In the genomic region with DNA sequence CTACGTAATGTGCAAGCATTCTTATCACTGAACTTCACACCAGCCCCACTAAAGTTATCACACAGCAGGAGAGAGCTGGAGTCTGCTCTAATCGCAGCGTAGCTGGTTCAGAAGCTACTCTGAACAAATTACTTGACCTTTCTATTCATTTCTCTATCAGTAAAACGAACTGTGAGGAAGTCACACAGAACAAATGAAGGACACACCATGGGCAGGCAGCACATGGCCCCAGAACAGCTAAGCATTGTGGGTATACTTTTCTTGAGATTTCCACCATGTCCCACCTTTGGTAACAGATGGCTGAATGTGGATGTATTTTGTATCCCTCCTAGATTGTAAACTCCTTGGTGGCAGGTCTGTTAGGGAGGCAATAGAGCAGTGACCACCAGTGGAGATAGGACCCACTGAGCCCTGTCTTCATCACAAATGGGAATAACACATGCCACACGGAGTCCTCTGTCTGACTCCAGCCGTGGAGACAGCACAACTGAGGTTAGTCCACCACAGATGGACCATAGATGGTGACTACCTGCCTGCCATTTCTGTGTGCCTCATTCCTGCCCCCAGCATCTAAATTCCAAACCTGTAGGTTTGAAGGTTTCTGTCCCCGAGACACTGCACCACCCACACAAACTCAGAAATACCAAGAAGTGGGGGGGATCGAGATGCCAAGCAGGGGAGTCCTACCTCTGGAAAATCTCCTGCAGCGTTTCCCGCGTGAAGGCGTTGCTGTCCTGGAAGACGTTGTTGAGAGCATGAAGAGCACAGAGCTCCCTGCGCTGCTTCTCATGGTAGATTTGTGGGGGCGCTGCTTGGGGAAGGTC, we compare ENCODE assay signal across 7 mouse cellular contexts. TPM values are rescaled to one million over a fixed set of nuclear protein-coding genes. Genes with fewer than 3 reads are reported as not detected.
DNase-seq lines count a peak whose midpoint lies in the region; ATAC-seq and TF ChIP-seq lines count a peak whose summit lies in the region.

No protein-coding gene starts in this region.

- peak overlapping the region; percentile 3 for H3K4me3 ChIP-seq in lung, adult 2 months (replicated peaks; ENCODE audit: extremely low read depth, low read depth, low read length)
- H3K4me3 ChIP-seq in embryonic facial prominence, embryonic 13.5 days = peak overlapping the region; percentile 91
- peak overlapping the region; percentile 83 for H3K4me3 ChIP-seq in intestine, embryonic 16.5 days (ENCODE audit: low read length)
- peak overlapping the region; percentile 93 for H3K4me3 ChIP-seq in neural tube, embryonic 13.5 days

- 11% methylated on average over 15 of the region's 15 CpGs for WGBS in lung, adult 2 months
- 16% methylated on average over 15 of the region's 15 CpGs for WGBS in embryonic facial prominence, embryonic 13.5 days
- WGBS in intestine, embryonic 16.5 days = 9% methylated on average over 15 of the region's 15 CpGs
- 18% methylated on average over 15 of the region's 15 CpGs for WGBS in neural tube, embryonic 13.5 days

- TF ChIP-seq CTCF in lung, adult 2 months (IDR thresholded peaks at IDR 0.05; ENCODE audit: insufficient read depth, low read length) = no peak

- ATAC-seq in embryonic facial prominence, embryonic 13.5 days (ENCODE audit: insufficient number of reproducible peaks, insufficient read depth, low FRiP score, low TSS enrichment, low read depth) = no peak
- ATAC-seq in intestine, embryonic 16.5 days = no peak
- ATAC-seq in neural tube, embryonic 13.5 days (ENCODE audit: low read depth) = no peak

- H3K9ac ChIP-seq in embryonic facial prominence, embryonic 13.5 days = peak overlapping the region; percentile 94
- H3K9ac ChIP-seq in intestine, embryonic 16.5 days (ENCODE audit: low read depth, low read length) = peak overlapping the region; percentile 65
- peak overlapping the region; percentile 95 for H3K9ac ChIP-seq in neural tube, embryonic 13.5 days

- no peaks in the 10 kb centered on the region for H3K36me3 ChIP-seq in embryonic facial prominence, embryonic 13.5 days
- no peaks in the 10 kb centered on the region for H3K36me3 ChIP-seq in intestine, embryonic 16.5 days (ENCODE audit: control insufficient read depth, insufficient read depth, low read length)
- H3K36me3 ChIP-seq in neural tube, embryonic 13.5 days = 0 out of 2 replicates have a peak, but pooled peaks cover 3% of the 10 kb centered on the region

- peaks cover 29% of the 10 kb centered on the region for H3K4me1 ChIP-seq in lung, adult 2 months (ENCODE audit: control insufficient read depth, insufficient read depth, low read length)
- peaks cover 57% of the 10 kb centered on the region for H3K4me1 ChIP-seq in embryonic facial prominence, embryonic 13.5 days
- peaks cover 48% of the 10 kb centered on the region for H3K4me1 ChIP-seq in intestine, embryonic 16.5 days (ENCODE audit: control insufficient read depth, insufficient read depth, low read length)
- H3K4me1 ChIP-seq in neural tube, embryonic 13.5 days (replicated peaks) = peaks cover 64% of the 10 kb centered on the region

- no peak for TF ChIP-seq POLR2A in lung, adult 2 months (IDR thresholded peaks at IDR 0.05; ENCODE audit: borderline replicate concordance, extremely low read depth, low read depth, low read length)

- H3K27ac ChIP-seq in embryonic facial prominence, embryonic 13.5 days = peak overlapping the region; percentile 16; the same call in 1 of the 2 replicates
- H3K27ac ChIP-seq in intestine, embryonic 16.5 days (ENCODE audit: low read length) = peak overlapping the region; percentile 43
- H3K27ac ChIP-seq in neural tube, embryonic 13.5 days (replicated peaks) = no peak overlapping the region

- peak overlapping the region; percentile 91 for H3K4me2 ChIP-seq in embryonic facial prominence, embryonic 13.5 days
- H3K4me2 ChIP-seq in intestine, embryonic 16.5 days (ENCODE audit: low read depth, low read length) = peak overlapping the region; percentile 79
- H3K4me2 ChIP-seq in neural tube, embryonic 13.5 days = peak overlapping the region; percentile 87

- H3K9me3 ChIP-seq in embryonic facial prominence, embryonic 13.5 days = no peaks in the 10 kb centered on the region
- no peaks in the 10 kb centered on the region for H3K9me3 ChIP-seq in intestine, embryonic 16.5 days (ENCODE audit: control insufficient read depth, low read length)
- no peaks in the 10 kb centered on the region for H3K9me3 ChIP-seq in neural tube, embryonic 13.5 days

- DNase-seq in lung, adult 2 months = no peak
- DNase-seq in lung, adult 18-20 months = no peak
- no peak for DNase-seq in urinary bladder, adult 2 months (ENCODE audit: low spot score)
- no peak for DNase-seq in adrenal gland, postnatal 4 days (ENCODE audit: low spot score in 2 of 2)

- no peaks in the 10 kb centered on the region for H3K27me3 ChIP-seq in embryonic facial prominence, embryonic 13.5 days
- no peaks in the 10 kb centered on the region for H3K27me3 ChIP-seq in intestine, embryonic 16.5 days (replicated peaks; ENCODE audit: control insufficient read depth, insufficient read depth, low read length)
- no peaks in the 10 kb centered on the region for H3K27me3 ChIP-seq in neural tube, embryonic 13.5 days

RNA-seq across cellular contexts. Expression of gene Josd1, which starts 1.5 kb away (rescaled TPM):
- polyA plus RNA-seq in lung, adult 2 months (2012; rRNA removed) = 16.3 and 22.2 TPM in 2 replicates
- polyA plus RNA-seq in embryonic facial prominence, embryonic 13.5 days (2015; fragmentation: Nextera tagmentation; extraction: Ambion mirVana) = 26.1 and 28.3 TPM in 2 replicates
- polyA plus RNA-seq in intestine, embryonic 16.5 days (2015; fragmentation: Nextera tagmentation; extraction: Ambion mirVana) = 14.1 and 17.0 TPM in 2 replicates
- 20.9 and 21.3 TPM in 2 replicates for polyA plus RNA-seq in neural tube, embryonic 13.5 days (2015; fragmentation: Nextera tagmentation; extraction: Ambion mirVana)
- polyA plus RNA-seq in urinary bladder, adult 2 months (2012; rRNA removed) = 30.1 and 34.1 TPM in 2 replicates
- 10 to 100 TPM; 29.3 to 33.5 TPM for total RNA-seq in adrenal gland, postnatal 4 days (2021)

RNA-seq across cellular contexts. Expression of gene Gtpbp1, which starts 4.4 kb away (rescaled TPM):
- polyA plus RNA-seq in lung, adult 2 months (2012; rRNA removed) = 33.4 and 37.3 TPM in 2 replicates
- polyA plus RNA-seq in embryonic facial prominence, embryonic 13.5 days (2015; fragmentation: Nextera tagmentation; extraction: Ambion mirVana) = 39.8 and 42.2 TPM in 2 replicates
- polyA plus RNA-seq in intestine, embryonic 16.5 days (2015; fragmentation: Nextera tagmentation; extraction: Ambion mirVana) = 24.5 and 25.3 TPM in 2 replicates
- polyA plus RNA-seq in neural tube, embryonic 13.5 days (2015; fragmentation: Nextera tagmentation; extraction: Ambion mirVana) = 38.1 and 40.9 TPM in 2 replicates
- polyA plus RNA-seq in urinary bladder, adult 2 months (2012; rRNA removed) = 20.0 and 32.1 TPM in 2 replicates
- total RNA-seq in adrenal gland, postnatal 4 days (2021) = 10 to 100 TPM; 32.4 to 37.0 TPM

RNA-seq across cellular contexts. Expression of gene Tomm22, which starts 15.6 kb away (rescaled TPM):
- polyA plus RNA-seq in lung, adult 2 months (2012; rRNA removed) = 21.3 and 31.9 TPM in 2 replicates
- 238 TPM in 2 replicates for polyA plus RNA-seq in embryonic facial prominence, embryonic 13.5 days (2015; fragmentation: Nextera tagmentation; extraction: Ambion mirVana)
- polyA plus RNA-seq in intestine, embryonic 16.5 days (2015; fragmentation: Nextera tagmentation; extraction: Ambion mirVana) = 248 and 288 TPM in 2 replicates
- polyA plus RNA-seq in neural tube, embryonic 13.5 days (2015; fragmentation: Nextera tagmentation; extraction: Ambion mirVana) = 263 and 294 TPM in 2 replicates
- 93.0 and 110 TPM in 2 replicates for polyA plus RNA-seq in urinary bladder, adult 2 months (2012; rRNA removed)
- 100 to 1,000 TPM; 150 to 153 TPM for total RNA-seq in adrenal gland, postnatal 4 days (2021)

RNA-seq across cellular contexts. Expression of gene Cby1, which starts 27.3 kb away (rescaled TPM):
- 10.2 and 18.2 TPM in 2 replicates for polyA plus RNA-seq in lung, adult 2 months (2012; rRNA removed)
- polyA plus RNA-seq in embryonic facial prominence, embryonic 13.5 days (2015; fragmentation: Nextera tagmentation; extraction: Ambion mirVana) = 60.7 and 66.0 TPM in 2 replicates
- 37.1 and 37.2 TPM in 2 replicates for polyA plus RNA-seq in intestine, embryonic 16.5 days (2015; fragmentation: Nextera tagmentation; extraction: Ambion mirVana)
- polyA plus RNA-seq in neural tube, embryonic 13.5 days (2015; fragmentation: Nextera tagmentation; extraction: Ambion mirVana) = 82.6 and 85.6 TPM in 2 replicates
- polyA plus RNA-seq in urinary bladder, adult 2 months (2012; rRNA removed) = 14.8 and 16.4 TPM in 2 replicates
- total RNA-seq in adrenal gland, postnatal 4 days (2021) = 10 to 100 TPM; 27.4 to 32.6 TPM

RNA-seq across cellular contexts. Expression of gene Fam227a, which starts 27.5 kb away (rescaled TPM):
- 2.1 and 4.2 TPM in 2 replicates for polyA plus RNA-seq in lung, adult 2 months (2012; rRNA removed)
- 2.2 and 2.5 TPM in 2 replicates for polyA plus RNA-seq in embryonic facial prominence, embryonic 13.5 days (2015; fragmentation: Nextera tagmentation; extraction: Ambion mirVana)
- 0.60 and 0.72 TPM in 2 replicates for polyA plus RNA-seq in intestine, embryonic 16.5 days (2015; fragmentation: Nextera tagmentation; extraction: Ambion mirVana)
- polyA plus RNA-seq in neural tube, embryonic 13.5 days (2015; fragmentation: Nextera tagmentation; extraction: Ambion mirVana) = 5.3 and 6.2 TPM in 2 replicates
- polyA plus RNA-seq in urinary bladder, adult 2 months (2012; rRNA removed) = 3.3 and 3.4 TPM in 2 replicates
- 1 to 10 TPM; 5.3 to 5.6 TPM for total RNA-seq in adrenal gland, postnatal 4 days (2021)

Comparison
In these comparisons a context has a peak if more than half of its experiments do, and no peak if none do; other contexts are left out.
1. H3K4me3 ChIP-seq: peak in every context shown above with its lines; median percentile 93 in neural tube, embryonic 13.5 days; 91 in embryonic facial prominence, embryonic 13.5 days; 83 in intestine, embryonic 16.5 days; 3 in lung, adult 2 months.